Mouse (Mus musculus) erythroblast, embryonic 14.5 days (primary cell): Measurements from ENCODE around the gene Adamtsl3.

Experiments used
- GATA1 ChIP-seq: IDR thresholded peaks from 2 replicates; pipeline ENCODE4 v1.6.1; 2012; ENCODE audit warnings: low read length, inconsistent platforms, mixed read lengths
- TAL1 ChIP-seq: IDR thresholded peaks from 3 replicates; pipeline ENCODE4 v1.6.1; 2012; ENCODE audit warnings: low read length, inconsistent platforms, mixed read lengths

GRCm38 (mm10) chr7:82327201-82327600, 8.3 kb upstream of the Adamtsl3 start:
- TF ChIP-seq TAL1 (no peak), GATA1 (no peak)
